Mouse (Mus musculus) megakaryocyte, embryonic 14.5 days (primary cell): ENCODE results near the gene Rimbp3. TPM values are rescaled to one million over a fixed set of nuclear protein-coding genes. Genes with fewer than 3 reads are reported as not detected.

Source experiments
- H3K27me3 ChIP-seq: replicated peaks from 2 replicates; pipeline ENCODE3; 2012; ENCODE audit warnings: inconsistent platforms
- H3K36me3 ChIP-seq: replicated peaks from 2 replicates; pipeline ENCODE3; 2012; ENCODE audit warnings: low read length, inconsistent platforms, mixed read lengths
- H3K4me1 ChIP-seq: 2 replicates; pipeline ENCODE4 v1.6.1; 2012; ENCODE audit warnings: inconsistent platforms
- H3K4me3 ChIP-seq: replicated peaks from 2 replicates; pipeline ENCODE3; 2012; ENCODE audit warnings: moderate library complexity, mild to moderate bottlenecking, inconsistent platforms
- H3K9me3 ChIP-seq: 2 replicates; pipeline ENCODE4 v1.6.1; 2012; ENCODE audit warnings: inconsistent platforms
- FLI1 ChIP-seq: IDR thresholded peaks from 2 replicates; pipeline ENCODE4 v1.6.1; 2012; ENCODE audit warnings: low read length, inconsistent platforms, mixed read lengths
- GATA1 ChIP-seq: IDR thresholded peaks from 3 replicates; pipeline ENCODE4 v1.6.1; 2012; ENCODE audit warnings: mixed read lengths, low read length, inconsistent platforms, borderline replicate concordance
- polyA plus RNA-seq: library from polyadenylated mRNA; stranded (reverse); fragments of >175 nt; gene quantifications from 2 replicates; pipeline ENCODE4 v1.2.3, GENCODE M21; 2012; ENCODE audit warnings: low replicate concordance; ENCODE audit not compliant: insufficient read depth

Gene Rimbp3
- polyA plus RNA-seq, 1 experiment: 0.32 TPM

DNA sequence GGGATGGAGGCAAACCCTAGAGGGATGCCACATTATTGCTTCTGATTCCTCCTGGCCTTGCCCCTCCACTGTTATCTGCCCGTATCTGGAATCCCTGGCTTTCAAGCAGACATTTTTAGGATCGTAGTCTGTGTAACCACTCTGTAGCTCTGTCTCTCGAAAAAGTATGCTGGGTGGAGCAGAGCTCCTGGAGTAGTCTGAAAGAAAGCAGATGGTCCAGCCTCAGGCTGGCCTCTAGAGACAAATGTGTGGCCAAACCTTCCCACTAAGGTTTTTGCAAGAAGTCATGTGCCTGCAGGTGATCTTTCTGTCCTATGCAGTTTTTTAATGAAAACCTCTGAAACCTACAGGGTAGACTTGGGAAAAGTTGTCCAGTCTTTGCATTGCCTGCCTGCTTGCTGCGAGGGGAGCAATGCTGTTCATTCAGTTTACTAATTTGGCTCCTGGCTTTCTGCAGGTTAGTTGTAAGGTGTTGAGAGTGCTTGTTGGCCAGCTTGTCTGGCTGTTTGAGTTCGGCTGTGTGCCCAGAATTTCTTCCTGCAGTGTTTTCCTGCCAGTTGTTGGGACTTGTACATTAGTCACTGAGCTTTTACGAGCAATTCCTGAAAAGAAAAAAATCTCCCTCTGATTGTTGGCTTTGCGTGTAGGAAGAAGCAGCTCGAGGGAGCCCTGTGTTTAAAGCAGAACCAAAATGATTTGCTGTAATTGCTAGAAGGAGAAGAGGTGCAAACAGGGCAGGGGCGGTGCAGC is 26.7 kb downstream of the Rimbp3 start:
- no peaks in the 10 kb centered on the region for H3K36me3 ChIP-seq
- TF ChIP-seq FLI1 (no peak), GATA1 (no peak)
- peaks cover 61% of the 10 kb centered on the region for H3K4me1 ChIP-seq
- H3K9me3 ChIP-seq: peaks cover 3% of the 10 kb centered on the region
- H3K27me3 ChIP-seq: no peaks in the 10 kb centered on the region
- H3K4me3 ChIP-seq: peak overlapping the region; percentile 95

DNA sequence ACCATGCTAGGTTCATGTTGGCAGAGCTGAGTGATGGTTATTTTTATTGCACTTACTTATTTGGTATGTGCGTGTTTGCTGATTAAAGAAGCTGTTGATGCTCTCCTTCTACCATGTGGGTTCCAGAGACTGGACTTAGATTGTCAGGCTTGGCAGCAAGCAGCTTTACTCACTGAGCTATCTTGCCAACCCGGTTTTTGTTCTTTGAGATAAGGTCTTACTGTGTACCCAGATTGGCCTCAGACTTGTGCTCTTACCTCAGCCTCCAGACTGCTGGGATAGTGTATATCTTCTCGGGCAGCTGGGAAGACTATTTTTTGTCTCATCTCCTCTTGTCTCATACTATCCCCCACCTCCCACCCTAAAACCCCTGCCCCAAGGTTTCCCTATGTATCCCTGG is 29.2 kb downstream of the Rimbp3 start:
- Histone ChIP-seq H3K36me3 (no peaks in the 10 kb centered on the region), H3K27me3 (no peaks in the 10 kb centered on the region), H3K9me3 (no peaks in the 10 kb centered on the region), H3K4me1 (peaks cover 69% of the 10 kb centered on the region), H3K4me3 (peak overlapping the region; percentile 29)
- TF ChIP-seq GATA1: no peak
- TF ChIP-seq FLI1: no peak

- TF ChIP-seq GATA1: no peak
- H3K36me3 ChIP-seq: no peaks in the 10 kb centered on the region
- no peaks in the 10 kb centered on the region for H3K9me3 ChIP-seq
- peaks cover 67% of the 10 kb centered on the region for H3K4me1 ChIP-seq
- no peaks in the 10 kb centered on the region for H3K27me3 ChIP-seq
- H3K4me3 ChIP-seq: no peak overlapping the region
Observed at GRCm38 (mm10) chr16:17239409-17239808, 31.0 kb downstream of the Rimbp3 start.

DNA sequence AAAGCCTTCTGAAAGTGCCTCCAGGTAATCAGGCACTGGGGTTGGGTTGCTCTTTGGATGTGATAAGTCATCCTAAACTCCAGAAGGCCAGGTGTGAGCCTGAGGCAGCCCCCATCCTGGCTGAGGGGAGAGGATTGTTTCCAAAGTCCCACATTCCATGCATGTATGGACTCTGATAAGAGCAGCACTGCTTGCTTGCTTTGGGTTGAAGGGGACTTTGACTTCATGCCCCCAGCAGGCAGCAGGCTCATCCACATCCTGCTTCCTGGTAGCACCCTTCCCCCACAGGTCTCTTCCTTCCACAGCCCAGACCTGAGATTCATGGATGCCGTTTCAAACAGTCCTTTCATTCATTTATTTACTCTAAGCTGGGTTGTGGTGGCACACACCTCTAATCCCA is 35.3 kb downstream of the Rimbp3 start:
- Histone ChIP-seq H3K4me3 (no peak overlapping the region), H3K9me3 (no peaks in the 10 kb centered on the region), H3K4me1 (peaks cover 42% of the 10 kb centered on the region), H3K27me3 (no peaks in the 10 kb centered on the region), H3K36me3 (no peaks in the 10 kb centered on the region)
- TF ChIP-seq FLI1 (no peak), GATA1 (no peak)

- peaks cover 42% of the 10 kb centered on the region for H3K4me1 ChIP-seq
- no peaks in the 10 kb centered on the region for H3K36me3 ChIP-seq
- no peak overlapping the region for H3K4me3 ChIP-seq
- no peaks in the 10 kb centered on the region for H3K27me3 ChIP-seq
- H3K9me3 ChIP-seq: no peaks in the 10 kb centered on the region
- TF ChIP-seq FLI1 (no peak), GATA1 (no peak)
Observed at GRCm38 (mm10) chr16:17244996-17245395, 36.6 kb downstream of the Rimbp3 start.

- Histone ChIP-seq H3K27me3 (no peaks in the 10 kb centered on the region), H3K36me3 (no peaks in the 10 kb centered on the region), H3K4me3 (no peak overlapping the region), H3K4me1 (peaks cover 56% of the 10 kb centered on the region), H3K9me3 (no peaks in the 10 kb centered on the region)
- TF ChIP-seq FLI1 (no peak), GATA1 (no peak)
Observed at GRCm38 (mm10) chr16:17247727-17248126, 39.3 kb downstream of the Rimbp3 start.

- Histone ChIP-seq H3K27me3 (no peaks in the 10 kb centered on the region), H3K36me3 (no peaks in the 10 kb centered on the region), H3K4me3 (peak overlapping the region; percentile 80), H3K9me3 (no peaks in the 10 kb centered on the region), H3K4me1 (peaks cover 60% of the 10 kb centered on the region)
- TF ChIP-seq GATA1 (no peak), FLI1 (no peak)
Observed at GRCm38 (mm10) chr16:17249135-17249534, 40.7 kb downstream of the Rimbp3 start.

DNA sequence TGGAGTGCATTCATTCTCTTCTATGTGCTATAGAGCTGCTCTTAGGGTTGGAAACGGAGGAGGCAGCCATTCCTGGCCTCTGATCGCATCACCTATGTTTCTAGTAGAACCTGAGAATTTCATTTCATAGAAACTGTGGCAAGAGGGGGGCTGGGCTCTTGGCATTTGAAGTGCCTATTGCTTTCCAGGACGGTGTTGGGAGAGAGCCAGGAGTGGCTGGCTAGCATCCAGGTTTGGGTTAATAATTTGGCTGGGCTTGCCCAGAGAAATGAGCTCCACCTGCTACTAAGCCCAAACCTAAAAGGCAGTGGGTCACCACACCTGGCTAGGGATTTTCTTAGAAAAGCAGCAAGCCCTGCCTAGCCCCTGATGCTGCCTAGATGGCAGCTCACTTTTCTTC is 43.1 kb downstream of the Rimbp3 start:
- no peaks in the 10 kb centered on the region for H3K9me3 ChIP-seq
- peaks cover 15% of the 10 kb centered on the region for H3K36me3 ChIP-seq
- H3K4me3 ChIP-seq: no peak overlapping the region
- peaks cover 70% of the 10 kb centered on the region for H3K4me1 ChIP-seq
- H3K27me3 ChIP-seq: no peaks in the 10 kb centered on the region
- TF ChIP-seq GATA1 (no peak), FLI1 (no peak)

- peaks cover 74% of the 10 kb centered on the region for H3K4me1 ChIP-seq
- H3K36me3 ChIP-seq: peaks cover 18% of the 10 kb centered on the region
- H3K27me3 ChIP-seq: no peaks in the 10 kb centered on the region
- no peak overlapping the region for H3K4me3 ChIP-seq
- TF ChIP-seq GATA1 (no peak), FLI1 (no peak)
- H3K9me3 ChIP-seq: no peaks in the 10 kb centered on the region
Observed at GRCm38 (mm10) chr16:17252086-17252726, 43.8 kb downstream of the Rimbp3 start.

DNA sequence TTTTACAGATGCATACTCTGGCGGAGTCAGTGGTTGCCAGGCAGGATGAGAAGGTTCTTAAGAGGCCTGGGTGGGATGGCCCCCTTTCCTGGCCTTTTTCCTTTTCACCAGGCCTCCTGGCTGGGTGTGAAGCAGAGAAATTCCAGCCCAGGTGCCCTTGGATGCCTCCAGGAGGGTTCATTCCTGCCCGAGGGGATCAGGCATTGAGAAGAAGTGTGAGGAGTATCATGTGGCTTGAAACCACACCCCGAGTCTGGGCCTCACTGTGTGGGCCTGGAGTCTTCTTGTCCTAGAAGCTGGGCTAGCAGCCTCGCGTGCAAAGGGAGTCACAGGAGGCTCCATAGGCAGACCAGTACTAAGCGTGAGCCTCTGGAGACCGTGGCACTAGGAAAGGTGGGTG is 44.4 kb downstream of the Rimbp3 start:
- Histone ChIP-seq H3K27me3 (no peaks in the 10 kb centered on the region), H3K9me3 (no peaks in the 10 kb centered on the region), H3K4me1 (peaks cover 75% of the 10 kb centered on the region), H3K36me3 (peaks cover 25% of the 10 kb centered on the region), H3K4me3 (no peak overlapping the region)
- TF ChIP-seq GATA1: no peak
- no peak for TF ChIP-seq FLI1
